Mouse (Mus musculus) ovary, adult 18-20 months (tissue): ENCODE measurements at regions not wholly inside any gene's neighbourhood (a gene's known extent, or its start where the extent isn't known, plus 50 kb on each side); places are given as distances from the start of the nearest gene placed in this dataset.
A peak's percentile ranks its signal among the peaks of the same experiment; 100 is the strongest.

Experiments
- DNase-seq: peaks from one replicate; pipeline ENCODE4 v3.0.0; 2022; ENCODE audit warnings: low spot score, mixed read lengths

DNA sequence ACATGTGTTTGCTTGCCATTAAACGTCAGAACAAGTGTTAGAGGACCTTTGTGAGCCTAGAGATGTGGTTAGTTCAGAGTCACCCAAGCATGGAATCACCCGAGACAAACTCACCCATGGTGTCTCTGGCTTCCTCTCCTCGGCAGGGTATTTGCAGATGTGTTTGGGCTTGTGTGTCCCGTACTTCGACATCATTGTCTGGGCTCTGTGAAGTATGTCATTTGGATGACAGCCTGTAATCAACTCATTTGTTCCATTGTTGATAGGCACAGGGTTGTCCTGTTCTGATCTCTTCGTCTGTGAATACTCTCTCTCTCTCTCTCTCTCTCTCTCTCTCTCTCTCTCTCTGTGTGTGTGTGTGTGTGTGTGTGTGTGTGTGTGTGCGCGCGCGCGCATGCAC lies 277.8 kb upstream of the Dynlrb2 start:
- no peak for DNase-seq

DNA sequence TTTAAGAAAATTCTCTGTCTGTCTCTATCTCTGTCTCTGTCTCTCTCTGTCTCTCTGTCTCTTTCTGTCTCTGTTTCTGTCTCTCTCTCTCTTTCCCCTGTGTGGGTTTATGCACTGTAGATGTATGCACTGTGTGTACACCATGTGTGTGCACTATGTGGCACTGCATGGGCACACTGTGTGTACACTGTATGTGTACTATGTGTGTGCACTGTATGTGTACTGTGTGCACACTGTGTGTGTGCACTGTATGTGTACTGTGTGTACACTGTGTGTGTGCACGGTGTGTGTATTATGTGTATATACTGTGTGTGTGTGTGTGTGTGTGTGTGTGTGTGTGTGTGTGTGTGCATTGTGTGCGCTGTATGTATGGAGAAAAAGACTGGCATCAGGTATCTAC lies 281.5 kb upstream of the Dynlrb2 start:
- no peak for DNase-seq

DNA sequence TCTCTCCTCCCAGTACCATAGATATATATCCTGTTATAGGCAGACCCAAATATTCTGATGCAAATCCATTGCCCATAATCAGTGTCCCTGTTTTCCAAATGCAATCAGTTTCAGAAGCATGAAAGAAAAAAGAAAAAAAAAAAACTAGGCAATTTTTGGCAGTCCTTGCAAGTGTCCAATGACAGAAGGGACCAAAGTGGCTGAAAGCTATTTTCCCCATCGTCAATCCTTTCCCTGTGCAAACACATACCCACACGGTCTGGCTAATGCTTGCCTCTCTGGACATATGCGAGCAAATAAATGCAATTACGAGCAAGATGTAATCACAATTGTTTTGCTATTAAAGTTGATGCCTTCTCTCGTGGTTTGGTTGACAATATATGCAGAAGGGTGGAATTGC lies 288.9 kb upstream of the Dynlrb2 start:
- no peak for DNase-seq

DNA sequence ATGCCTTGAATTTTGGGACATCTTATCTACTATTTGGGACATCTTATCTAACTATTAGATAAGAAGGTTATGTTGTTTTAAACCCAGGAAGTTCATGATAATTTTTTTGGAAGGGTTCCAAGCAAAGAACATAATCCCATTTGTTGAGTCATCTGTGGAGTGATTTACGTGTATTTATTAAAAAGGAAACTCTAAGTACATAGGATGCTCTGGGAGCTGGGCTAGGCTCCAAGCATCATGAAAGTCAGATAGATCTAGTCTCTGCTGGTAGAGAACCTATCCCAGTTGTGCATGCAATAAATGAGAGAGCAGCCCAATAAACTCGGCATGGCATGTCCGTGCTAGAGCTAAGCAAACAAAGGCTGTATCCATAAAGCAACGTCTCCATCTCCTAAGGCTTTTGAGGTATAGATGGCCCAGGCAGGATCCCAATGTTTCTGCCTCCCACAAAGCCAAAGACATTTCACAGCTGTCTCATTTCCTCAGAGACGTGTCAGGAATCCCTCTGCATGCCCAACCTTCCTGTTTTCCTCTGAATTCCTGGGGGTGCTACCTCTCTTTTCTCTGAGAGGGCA lies 289.4 kb upstream of the Dynlrb2 start:
- no peak for DNase-seq

GRCm38 (mm10) chr8:116203631-116204030 lies 301.1 kb upstream of the Dynlrb2 start:
- no peak for DNase-seq

DNA sequence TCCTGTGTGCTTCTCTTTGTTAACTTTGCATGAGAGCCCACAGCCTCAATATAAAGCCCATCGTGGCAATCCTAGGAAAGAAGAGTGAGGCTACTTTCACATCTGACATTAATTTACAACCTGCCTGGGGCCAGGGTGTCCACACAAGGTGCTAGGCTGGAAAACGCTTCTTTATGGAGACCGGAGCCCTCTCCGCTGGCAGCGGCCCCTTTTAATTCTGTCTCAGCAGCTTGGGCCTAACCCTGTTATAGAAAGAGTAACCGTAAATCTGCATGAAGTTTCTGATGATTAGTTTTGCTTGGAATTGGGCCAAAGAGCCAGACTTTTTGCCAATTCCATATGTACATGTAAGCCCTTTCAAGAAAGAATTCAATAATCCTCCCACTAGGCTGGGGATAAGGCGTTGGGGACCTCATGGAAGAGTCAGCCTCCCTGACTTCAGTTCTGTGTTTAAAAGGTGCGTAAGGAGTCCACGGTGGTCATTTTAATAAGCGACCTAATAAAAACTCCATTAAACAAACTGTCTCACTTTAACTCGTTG lies 304.2 kb upstream of the Dynlrb2 start:
- no peak for DNase-seq

- DNase-seq, result no peak
These were observed 308.1 kb upstream of the Dynlrb2 start for GRCm38 (mm10) chr8:116196623-116197184.

GRCm38 (mm10) chr8:116192096-116192495 lies 312.7 kb upstream of the Dynlrb2 start:
- DNase-seq, result no peak

GRCm38 (mm10) chr8:116185206-116185605 lies 319.6 kb upstream of the Dynlrb2 start:
- DNase-seq, result peak; percentile 26

- DNase-seq, result no peak
These were observed 320.5 kb upstream of the Dynlrb2 start for GRCm38 (mm10) chr8:116184241-116184640.

DNA sequence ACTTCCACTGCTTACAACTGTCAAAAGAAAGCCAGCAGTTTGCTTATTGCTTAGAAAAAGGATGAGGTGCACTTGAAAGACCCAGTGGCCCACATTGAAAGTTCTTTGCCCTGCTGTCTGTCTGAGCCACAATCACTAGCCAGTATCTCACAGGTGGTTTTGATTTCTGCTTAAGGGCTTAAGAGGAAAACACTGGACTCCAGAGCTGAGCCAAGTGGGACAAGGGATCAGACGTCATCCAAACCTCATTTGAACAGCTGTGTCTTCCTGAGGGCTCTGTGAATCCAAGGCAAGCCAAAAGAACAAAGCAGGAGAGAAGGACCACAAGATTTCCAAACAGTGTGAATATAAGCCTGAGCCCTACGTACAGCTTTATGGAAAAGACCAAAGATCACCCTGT lies 326.8 kb upstream of the Dynlrb2 start:
- DNase-seq, result no peak

DNA sequence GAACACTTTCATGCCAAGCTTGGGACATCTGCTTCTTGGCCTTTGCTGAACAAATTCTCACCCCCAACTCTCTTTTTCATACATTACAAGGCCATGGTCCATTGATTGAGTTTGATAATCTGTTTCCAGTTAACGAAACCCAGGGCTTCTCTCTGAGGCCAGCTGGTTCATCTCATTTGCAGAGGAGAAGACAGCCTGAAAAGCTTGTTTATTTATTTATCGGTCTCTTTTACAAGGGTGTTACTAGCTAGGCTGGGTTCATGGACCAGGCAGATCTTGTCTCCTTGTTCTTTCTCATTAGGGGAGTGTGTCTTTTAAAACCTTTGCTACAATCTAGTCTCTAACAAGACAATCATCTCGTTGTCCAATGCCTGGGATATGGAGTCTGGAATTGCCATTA lies 329.9 kb upstream of the Dynlrb2 start:
- no peak for DNase-seq

GRCm38 (mm10) chr8:116173961-116174360 lies 330.8 kb upstream of the Dynlrb2 start:
- DNase-seq, result no peak

- DNase-seq, result no peak
These were observed 336.9 kb upstream of the Dynlrb2 start for GRCm38 (mm10) chr8:116167874-116168273.

GRCm38 (mm10) chr8:116164989-116165299 lies 339.8 kb upstream of the Dynlrb2 start:
- DNase-seq, result no peak

GRCm38 (mm10) chr8:116164190-116164988 lies 340.4 kb upstream of the Dynlrb2 start:
- DNase-seq, result no peak

GRCm38 (mm10) chr8:116160932-116161331 lies 343.8 kb upstream of the Dynlrb2 start:
- no peak for DNase-seq

DNA sequence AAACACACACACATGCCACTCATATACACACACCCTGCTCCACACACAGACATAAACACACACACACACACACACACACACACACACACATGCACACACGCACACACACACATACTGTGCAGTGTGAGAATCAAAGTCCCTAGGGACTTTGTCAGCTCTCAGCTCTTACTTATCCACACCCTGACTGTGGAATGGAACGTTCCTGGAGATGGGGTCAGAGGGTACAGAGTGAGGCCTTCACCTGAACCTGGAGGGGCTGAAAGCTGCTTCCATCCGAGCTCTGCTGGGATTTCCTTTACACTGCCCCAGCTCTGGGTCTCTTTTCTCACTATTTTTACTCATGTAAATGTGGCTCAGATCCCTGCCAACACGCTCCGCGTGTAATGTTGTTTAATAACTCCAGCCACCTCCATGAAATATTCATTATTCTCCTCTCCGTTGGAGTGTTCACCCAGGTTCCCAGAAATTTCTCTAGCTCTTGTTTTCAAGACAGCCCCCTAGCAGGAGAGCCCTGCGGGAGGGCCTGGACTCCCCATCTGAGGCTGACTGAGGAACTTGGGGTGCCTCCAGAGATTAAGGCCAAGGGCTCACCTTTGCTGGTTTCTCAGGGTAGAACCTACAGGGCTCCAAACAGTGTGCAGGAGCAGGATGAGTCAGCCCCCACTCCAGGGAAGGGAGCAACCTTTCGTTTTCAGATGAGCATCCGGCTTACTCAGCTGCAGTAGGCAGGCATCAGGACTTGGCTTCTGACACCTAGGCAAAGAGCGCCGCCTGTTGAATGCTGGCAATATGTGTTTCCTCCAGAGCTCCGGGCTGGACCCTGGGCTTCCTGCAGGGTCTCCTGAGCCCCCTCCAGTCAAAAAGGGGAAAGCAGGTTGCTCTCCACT lies 360.8 kb upstream of the Dynlrb2 start:
- DNase-seq, result peak; percentile 37

DNA sequence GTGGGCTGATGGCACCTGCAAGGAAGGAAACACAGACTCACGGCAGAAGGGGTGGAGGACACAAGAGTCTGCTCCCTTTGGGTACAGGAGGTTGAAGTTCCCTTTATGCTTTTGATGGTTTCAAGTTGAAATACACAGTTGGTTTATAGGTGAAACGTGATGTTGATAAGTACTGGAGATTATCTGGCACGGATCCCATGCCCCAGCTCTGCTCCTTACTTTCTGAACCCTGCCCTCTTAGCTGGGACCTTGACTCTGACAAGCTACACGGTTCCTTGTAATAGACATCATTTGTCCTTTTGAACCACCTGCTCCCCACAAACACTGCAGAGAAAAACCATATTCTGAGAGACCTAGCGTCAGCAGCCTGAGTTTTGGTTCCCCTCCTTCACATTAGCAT lies 363.4 kb upstream of the Dynlrb2 start:
- no peak for DNase-seq

- DNase-seq, result no peak
These were observed 364.8 kb upstream of the Dynlrb2 start for GRCm38 (mm10) chr8:116139934-116140333.

GRCm38 (mm10) chr8:116137765-116138164 lies 367.0 kb upstream of the Dynlrb2 start:
- no peak for DNase-seq

DNA sequence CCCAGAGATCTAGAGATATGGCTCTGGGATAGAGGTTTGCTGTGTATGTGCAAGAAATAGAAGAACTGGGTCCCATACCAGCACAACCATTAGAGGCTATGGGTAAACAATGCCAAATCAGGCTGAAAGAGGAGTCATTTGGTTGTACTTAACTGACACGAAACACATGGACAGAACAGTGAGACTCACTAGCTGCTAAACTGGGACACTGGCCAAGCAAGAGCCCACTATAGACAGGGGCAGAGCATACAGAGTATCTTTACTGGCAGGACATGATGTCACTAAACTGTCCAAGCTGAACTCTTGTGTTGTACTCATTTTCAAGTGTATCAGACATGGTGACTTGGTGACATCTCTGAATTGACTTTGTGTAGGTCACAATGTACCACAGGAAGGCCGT lies 371.3 kb upstream of the Dynlrb2 start:
- DNase-seq, result no peak
